Mouse (Mus musculus) MEL-GATA-1-ER (cell line): ENCODE data around the gene Cnp.

Source experiments
- DNase-seq: peaks from one replicate; pipeline ENCODE4 v3.0.0-alpha.2; 2012; ENCODE audit warnings: low read depth; ENCODE audit errors: extremely low read depth

Gene Cnp

GRCm38 (mm10) chr11:100618761-100619484, 44.2 kb downstream of the Cnp start, which contains the start of gene Nkiras2:
Nkiras2 (plus strand) TSS chr11:100619244.
- peak; percentile 74 for DNase-seq

GRCm38 (mm10) chr11:100619485-100619975, 44.8 kb downstream of the Cnp start:
- DNase-seq, result peak; percentile 81

- DNase-seq, result no peak
Observed at GRCm38 (mm10) chr11:100619982-100620381, 45.3 kb downstream of the Cnp start, which contains the start of gene Dnajc7. Dnajc7 (minus strand) TSS chr11:100620168.

- peak; percentile 87 for DNase-seq
Observed at GRCm38 (mm10) chr11:100622714-100623113, 48.0 kb downstream of the Cnp start.

- peak; percentile 93 for DNase-seq
Observed at GRCm38 (mm10) chr11:100623867-100624266, 49.2 kb downstream of the Cnp start.

- no peak for DNase-seq
Observed at GRCm38 (mm10) chr11:100625754-100626700, 51.3 kb downstream of the Cnp start.

- peak; percentile 78 for DNase-seq
Observed at GRCm38 (mm10) chr11:100626701-100627195, 52.0 kb downstream of the Cnp start.

- DNase-seq, result peak; percentile 80
Observed at GRCm38 (mm10) chr11:100628056-100628455, 53.4 kb downstream of the Cnp start.

- no peak for DNase-seq
Observed at GRCm38 (mm10) chr11:100628862-100629352, 54.2 kb downstream of the Cnp start.

GRCm38 (mm10) chr11:100634530-100634929, 59.8 kb downstream of the Cnp start:
- peak; percentile 97 for DNase-seq

- DNase-seq, result no peak
Observed at GRCm38 (mm10) chr11:100640159-100640906, 65.6 kb downstream of the Cnp start.
